Mouse (Mus musculus) c-Kit-positive CD71-positive TER-119-positive erythroid progenitor cells, embryonic 14.5 days (primary cell): ENCODE data around the gene a.

Source experiments
- DNase-seq: peaks from one replicate; pipeline ENCODE4 v3.0.0-alpha.2; 2013; ENCODE audit warnings: low spot score

The a gene

GRCm38 (mm10) chr2:154790656-154791483, at the start of gene a, which contains the start of gene Raly:
Gene a (plus strand): TSS chr2:154791402.
Gene Raly (plus strand): TSS chr2:154791096.
- DNase-seq: peak; percentile 98

GRCm38 (mm10) chr2:154742911-154743819, 48.0 kb upstream of the a start:
- no peak for DNase-seq

GRCm38 (mm10) chr2:154743915-154744314, 47.3 kb upstream of the a start:
- DNase-seq: no peak

GRCm38 (mm10) chr2:154748383-154748782, 42.8 kb upstream of the a start:
- DNase-seq: peak; percentile 13

GRCm38 (mm10) chr2:154749046-154750036, 41.9 kb upstream of the a start:
- DNase-seq: no peak

GRCm38 (mm10) chr2:154751924-154752323, 39.3 kb upstream of the a start:
- DNase-seq: no peak

GRCm38 (mm10) chr2:154754068-154754560, 37.1 kb upstream of the a start:
- DNase-seq: no peak

- peak; percentile 20 for DNase-seq
Observed at GRCm38 (mm10) chr2:154755791-154756190, 35.4 kb upstream of the a start.

- DNase-seq: no peak
Observed at GRCm38 (mm10) chr2:154757691-154758090, 33.5 kb upstream of the a start.

- DNase-seq: no peak
Observed at GRCm38 (mm10) chr2:154758454-154758853, 32.7 kb upstream of the a start.

GRCm38 (mm10) chr2:154763226-154763625, 28.0 kb upstream of the a start:
- peak; percentile 32 for DNase-seq

GRCm38 (mm10) chr2:154764828-154765497, 26.2 kb upstream of the a start:
- peak; percentile 80 for DNase-seq

GRCm38 (mm10) chr2:154765554-154766008, 25.6 kb upstream of the a start:
- DNase-seq: peak; percentile 32

- DNase-seq: no peak
Observed at GRCm38 (mm10) chr2:154767051-154767450, 24.2 kb upstream of the a start.

GRCm38 (mm10) chr2:154769930-154770329, 21.3 kb upstream of the a start, which contains the start of gene Gm14214:
Gene Gm14214 (minus strand): TSS chr2:154770030.
- DNase-seq: no peak

- DNase-seq: no peak
Observed at GRCm38 (mm10) chr2:154771604-154772003, 19.6 kb upstream of the a start.

GRCm38 (mm10) chr2:154774032-154774431, 17.2 kb upstream of the a start:
- peak; percentile 48 for DNase-seq

- DNase-seq: no peak
Observed at GRCm38 (mm10) chr2:154776496-154776895, 14.7 kb upstream of the a start.

- DNase-seq: no peak
Observed at GRCm38 (mm10) chr2:154779648-154780047, 11.6 kb upstream of the a start.

- no peak for DNase-seq
Observed at GRCm38 (mm10) chr2:154782361-154782760, 8.8 kb upstream of the a start.
